Mouse (Mus musculus) midbrain, embryonic 11.5 days (tissue): ENCODE measurements around the gene Gstm2. TPM values are rescaled to one million over a fixed set of nuclear protein-coding genes. Genes with fewer than 3 reads are reported as not detected.

Experiments used
- ATAC-seq: fragments of 200-750 bp; cut with Nextera tagmentation; 2 replicates; pipeline ENCODE4 v1.8.0; 2017; ENCODE audit warnings: moderate TSS enrichment, moderate library complexity; ENCODE audit not compliant: low FRiP score
- DNase-seq: peaks from one replicate; pipeline ENCODE4 v3.0.0; 2015; ENCODE audit warnings: low spot score; ENCODE audit errors: missing footprints
- H3K27ac ChIP-seq: fragments of 300-500 bp; sonication (generic); 2 replicates; pipeline ENCODE4 v1.5.1; 2014; ENCODE audit warnings: low read depth, low read length
- H3K27me3 ChIP-seq: fragments of 300-500 bp; sonication (generic); 2 replicates; pipeline ENCODE4 v1.6.1; 2014; ENCODE audit warnings: mild to moderate bottlenecking, low read length, moderate library complexity, mixed read lengths; ENCODE audit not compliant: control insufficient read depth, insufficient read depth
- H3K36me3 ChIP-seq: fragments of 300-500 bp; sonication (generic); 2 replicates; pipeline ENCODE4 v1.6.1; 2014; ENCODE audit warnings: mild to moderate bottlenecking, low read length, moderate library complexity, mixed read lengths; ENCODE audit not compliant: control insufficient read depth, insufficient read depth
- H3K4me1 ChIP-seq: fragments of 300-500 bp; sonication (generic); 2 replicates; pipeline ENCODE4 v1.6.1; 2014; ENCODE audit warnings: low read length; ENCODE audit not compliant: control insufficient read depth, insufficient read depth
- H3K4me2 ChIP-seq: fragments of 300-500 bp; sonication (generic); 2 replicates; pipeline ENCODE4 v1.6.1; 2014; ENCODE audit warnings: mild to moderate bottlenecking, moderate library complexity
- H3K4me3 ChIP-seq: fragments of 300-500 bp; sonication (generic); 2 replicates; pipeline ENCODE4 v1.5.1; 2014; ENCODE audit warnings: low read depth, low read length
- H3K9ac ChIP-seq: fragments of 300-500 bp; sonication (generic); 2 replicates; pipeline ENCODE4 v1.6.1; 2014; ENCODE audit warnings: low read length
- H3K9me3 ChIP-seq: fragments of 300-500 bp; sonication (generic); 2 replicates; pipeline ENCODE4 v1.6.1; 2016; ENCODE audit warnings: low read length; ENCODE audit not compliant: control insufficient read depth
- WGBS: fragments of 180-500 bp; shearing (Covaris S2); extraction: QIAGEN DNeasy Blood & Tissue Kit; methylation state at CpG from one replicate; pipeline ENCODE4 v1.1.7; 2014; 5-methylcytosine and 5-hydroxymethylcytosine counted together
- polyA plus RNA-seq: library from polyadenylated mRNA; unstranded; fragments of >200 nt; fragmentation: Nextera tagmentation; extraction: Ambion mirVana; gene quantifications from 2 replicates; pipeline ENCODE4 v1.2.1, GENCODE M21; 2014

The Gstm2 gene
- polyA plus RNA-seq, 1 experiment from 2014 or later: 15.7 TPM

- H3K4me2 ChIP-seq: no peak overlapping the region
- no peak overlapping the region for H3K27ac ChIP-seq
- H3K4me1 ChIP-seq: no peaks in the 10 kb centered on the region; the same call in 1 of the 2 replicates
- H3K9me3 ChIP-seq: no peaks in the 10 kb centered on the region
- 88% methylated on average over 7 of the region's 7 CpGs for WGBS
- no peak overlapping the region for H3K4me3 ChIP-seq
- ATAC-seq (no peak), DNase-seq (no peak)
- H3K36me3 ChIP-seq: no peaks in the 10 kb centered on the region
- H3K9ac ChIP-seq: no peak overlapping the region
- no peaks in the 10 kb centered on the region for H3K27me3 ChIP-seq
Observed at GRCm38 (mm10) chr3:107940524-107940923, 45.7 kb downstream of the Gstm2 start.

GRCm38 (mm10) chr3:107939830-107940229, 46.4 kb downstream of the Gstm2 start:
- H3K9ac ChIP-seq: no peak overlapping the region
- no peaks in the 10 kb centered on the region for H3K27me3 ChIP-seq
- H3K4me2 ChIP-seq: no peak overlapping the region
- H3K9me3 ChIP-seq: no peaks in the 10 kb centered on the region
- no peaks in the 10 kb centered on the region for H3K36me3 ChIP-seq
- H3K4me3 ChIP-seq: no peak overlapping the region
- no peak overlapping the region for H3K27ac ChIP-seq
- 70% methylated on average over 4 of the region's 4 CpGs for WGBS
- ATAC-seq (no peak), DNase-seq (no peak)
- H3K4me1 ChIP-seq: no peaks in the 10 kb centered on the region; the same call in 1 of the 2 replicates

GRCm38 (mm10) chr3:107939403-107939802, 46.9 kb downstream of the Gstm2 start:
- Histone ChIP-seq H3K36me3 (no peaks in the 10 kb centered on the region), H3K4me1 (no peaks in the 10 kb centered on the region; the same call in 1 of the 2 replicates), H3K9ac (no peak overlapping the region), H3K4me2 (no peak overlapping the region), H3K27me3 (no peaks in the 10 kb centered on the region), H3K27ac (no peak overlapping the region), H3K4me3 (no peak overlapping the region), H3K9me3 (no peaks in the 10 kb centered on the region)
- peak; percentile 94 for DNase-seq
- 41% methylated on average over 3 of the region's 3 CpGs for WGBS
- ATAC-seq: 0 out of 2 replicates have a peak, but pooled peaks have one; percentile 6

GRCm38 (mm10) chr3:107935888-107936287, 50.4 kb downstream of the Gstm2 start:
- H3K36me3 ChIP-seq: no peaks in the 10 kb centered on the region
- H3K4me2 ChIP-seq: no peak overlapping the region
- H3K27ac ChIP-seq: no peak overlapping the region
- no peak for DNase-seq
- H3K4me1 ChIP-seq: peaks cover 3% of the 10 kb centered on the region
- no peak for ATAC-seq
- no peaks in the 10 kb centered on the region for H3K9me3 ChIP-seq
- H3K4me3 ChIP-seq: no peak overlapping the region
- 63% methylated on average over 3 of the region's 3 CpGs for WGBS
- no peaks in the 10 kb centered on the region for H3K27me3 ChIP-seq
- H3K9ac ChIP-seq: no peak overlapping the region

GRCm38 (mm10) chr3:107935268-107935667, 51.0 kb downstream of the Gstm2 start:
- no peaks in the 10 kb centered on the region for H3K36me3 ChIP-seq
- ATAC-seq (no peak), DNase-seq (no peak)
- no peak overlapping the region for H3K4me2 ChIP-seq
- H3K4me1 ChIP-seq: peaks cover 5% of the 10 kb centered on the region
- no peak overlapping the region for H3K4me3 ChIP-seq
- H3K27ac ChIP-seq: no peak overlapping the region
- WGBS: 89% methylated on average over 3 of the region's 3 CpGs
- H3K9ac ChIP-seq: no peak overlapping the region
- H3K9me3 ChIP-seq: no peaks in the 10 kb centered on the region
- H3K27me3 ChIP-seq: no peaks in the 10 kb centered on the region

- no peak overlapping the region for H3K4me3 ChIP-seq
- H3K9me3 ChIP-seq: no peaks in the 10 kb centered on the region
- no peak overlapping the region for H3K9ac ChIP-seq
- no peaks in the 10 kb centered on the region for H3K27me3 ChIP-seq
- ATAC-seq (0 out of 2 replicates have a peak, but pooled peaks have one; percentile 31), DNase-seq (no peak)
- no peak overlapping the region for H3K27ac ChIP-seq
- peaks cover 5% of the 10 kb centered on the region for H3K4me1 ChIP-seq
- H3K4me2 ChIP-seq: no peak overlapping the region
- no peaks in the 10 kb centered on the region for H3K36me3 ChIP-seq
- 88% methylated on average over 6 of the region's 6 CpGs for WGBS
Observed at GRCm38 (mm10) chr3:107932128-107932527, 54.1 kb downstream of the Gstm2 start.

Other genes with a start within 250 kb of the Gstm2 start
- 4.6 and 5.7 TPM in 2 replicates for gene Csf1, start 226.0 kb downstream of the Gstm2 start, polyA plus RNA-seq
- not detected in 2 replicates for gene Eps8l3, start 109.2 kb downstream of the Gstm2 start, polyA plus RNA-seq
- 270 and 277 TPM in 2 replicates for gene Gstm5, start 90.6 kb downstream of the Gstm2 start, polyA plus RNA-seq
- gene Gstm7, start 54.6 kb downstream of the Gstm2 start, polyA plus RNA-seq: 54.7 and 58.1 TPM in 2 replicates
- 11.3 and 14.4 TPM in 2 replicates for gene Gstm6, start 42.7 kb downstream of the Gstm2 start, polyA plus RNA-seq
- gene Gstm3, start 17.2 kb downstream of the Gstm2 start, polyA plus RNA-seq: not detected in 2 replicates
- gene Gstm1, start 31.5 kb upstream of the Gstm2 start, polyA plus RNA-seq: 30.5 and 33.8 TPM in 2 replicates
- 15.2 and 15.8 TPM in 2 replicates for gene Gstm4, start 58.4 kb upstream of the Gstm2 start, polyA plus RNA-seq
- gene Ampd2, start 100.2 kb upstream of the Gstm2 start, polyA plus RNA-seq: 31.2 and 37.0 TPM in 2 replicates
- 0.30 and 0.90 TPM in 2 replicates for gene Gnat2, start 106.3 kb upstream of the Gstm2 start, polyA plus RNA-seq
- gene Gnai3, start 159.7 kb upstream of the Gstm2 start, polyA plus RNA-seq: 217 and 240 TPM in 2 replicates
- gene Gpr61, start 168.4 kb upstream of the Gstm2 start, polyA plus RNA-seq: 0.19 and 0.40 TPM in 2 replicates
- gene Amigo1, start 199.9 kb upstream of the Gstm2 start, polyA plus RNA-seq: 4.2 and 4.3 TPM in 2 replicates
- 2.3 and 3.0 TPM in 2 replicates for gene Cyb561d1, start 214.8 kb upstream of the Gstm2 start, polyA plus RNA-seq
- 16.9 and 18.3 TPM in 2 replicates for gene Atxn7l2, start 224.5 kb upstream of the Gstm2 start, polyA plus RNA-seq
- 0.93 and 1.3 TPM in 2 replicates for gene Sypl2, start 240.2 kb upstream of the Gstm2 start, polyA plus RNA-seq